Mouse (Mus musculus) G1E-ER4 (cell line): ENCODE measurements around the gene Srgap1. TPM values are rescaled to one million over a fixed set of nuclear protein-coding genes. Genes with fewer than 3 reads are reported as not detected.

ENCODE experiments used
- GATA1 ChIP-seq: IDR thresholded peaks from one replicate; pipeline ENCODE4 v1.8.0; 2012; ENCODE audit warnings: low read length, inconsistent platforms
- polyA plus RNA-seq: library from polyadenylated mRNA; stranded (reverse); fragments of >175 nt; gene quantifications from 2 replicates; pipeline ENCODE4 v1.2.3, GENCODE M21; 2012

The Srgap1 gene
- polyA plus RNA-seq, 1 experiment: not detected

GRCm38 (mm10) chr10:122029738-122030137 lies 17.4 kb downstream of the Srgap1 start:
- TF ChIP-seq GATA1: no peak

- no peak for TF ChIP-seq GATA1
Measured at GRCm38 (mm10) chr10:122025198-122025597, 21.9 kb downstream of the Srgap1 start.

GRCm38 (mm10) chr10:122020906-122021305 lies 26.2 kb downstream of the Srgap1 start:
- TF ChIP-seq GATA1: no peak

GRCm38 (mm10) chr10:122020255-122020654 lies 26.9 kb downstream of the Srgap1 start:
- TF ChIP-seq GATA1: no peak

GRCm38 (mm10) chr10:122018594-122019048 lies 28.5 kb downstream of the Srgap1 start:
- TF ChIP-seq GATA1: no peak

- no peak for TF ChIP-seq GATA1
Measured at GRCm38 (mm10) chr10:122017743-122018142, 29.4 kb downstream of the Srgap1 start.

- no peak for TF ChIP-seq GATA1
Measured at GRCm38 (mm10) chr10:122017063-122017462, 30.1 kb downstream of the Srgap1 start.

GRCm38 (mm10) chr10:122016631-122017030 lies 30.5 kb downstream of the Srgap1 start:
- no peak for TF ChIP-seq GATA1

GRCm38 (mm10) chr10:122012321-122012720 lies 34.8 kb downstream of the Srgap1 start:
- TF ChIP-seq GATA1: no peak

- TF ChIP-seq GATA1: no peak
Measured at GRCm38 (mm10) chr10:122008731-122009391, 38.3 kb downstream of the Srgap1 start.

GRCm38 (mm10) chr10:122008370-122008730 lies 38.8 kb downstream of the Srgap1 start:
- no peak for TF ChIP-seq GATA1

- no peak for TF ChIP-seq GATA1
Measured at GRCm38 (mm10) chr10:122006606-122007005, 40.5 kb downstream of the Srgap1 start.

- no peak for TF ChIP-seq GATA1
Measured at GRCm38 (mm10) chr10:122006151-122006550, 41.0 kb downstream of the Srgap1 start.

- TF ChIP-seq GATA1: no peak
Measured at GRCm38 (mm10) chr10:122005560-122005959, 41.6 kb downstream of the Srgap1 start.

- TF ChIP-seq GATA1: no peak
Measured at GRCm38 (mm10) chr10:122002930-122003329, 44.2 kb downstream of the Srgap1 start.

GRCm38 (mm10) chr10:121998806-121999205 lies 48.3 kb downstream of the Srgap1 start:
- no peak for TF ChIP-seq GATA1

- TF ChIP-seq GATA1: no peak
Measured at GRCm38 (mm10) chr10:121996500-121996899, 50.6 kb downstream of the Srgap1 start.

- TF ChIP-seq GATA1: no peak
Measured at GRCm38 (mm10) chr10:121995448-121995847, 51.7 kb downstream of the Srgap1 start.
